Mouse (Mus musculus) left cerebral cortex, adult 8-10 months (tissue): ENCODE results near the gene Cib3. TPM values are rescaled to one million over a fixed set of nuclear protein-coding genes. Genes with fewer than 3 reads are reported as not detected.
A peak's percentile ranks its signal among the peaks of the same experiment; 100 is the strongest.

ENCODE experiments used
- DNase-seq, 2 experiments: peaks; one replicate each; pipeline ENCODE4 v3.0.0; 2022; ENCODE audit warnings: low spot score in 2 of 2
- total RNA-seq, 4 experiments: library from RNA; stranded (reverse); gene quantifications; 2 replicates each; pipeline ENCODE4 v1.2.4; 2022

Gene Cib3
- not detected for total RNA-seq

DNA sequence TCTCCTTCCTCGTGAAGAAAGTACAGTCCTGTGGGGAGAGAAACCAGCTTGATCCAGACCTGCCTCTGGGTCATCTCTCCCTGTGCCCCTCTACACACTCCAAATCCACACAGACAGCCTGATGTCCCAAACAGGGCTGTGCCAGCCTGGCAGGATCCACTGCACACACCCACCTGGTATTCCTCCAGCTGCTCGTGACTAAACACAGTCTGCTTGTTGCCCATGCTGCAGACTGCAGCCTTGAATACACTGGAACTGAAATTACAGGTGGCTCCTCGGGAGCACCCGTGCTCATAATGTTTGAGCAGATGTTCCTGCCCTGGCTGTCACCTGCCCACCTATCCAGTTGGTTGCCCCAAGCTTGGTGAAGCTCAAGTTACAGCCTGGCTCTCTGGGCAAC lies at the start of gene Cib3:
Gene Cib3, minus strand, starts transcription at position 87 of the 400 bp plus-strand sequence.
- DNase-seq, result peak in 1 of 2 experiments; percentile 22

DNA sequence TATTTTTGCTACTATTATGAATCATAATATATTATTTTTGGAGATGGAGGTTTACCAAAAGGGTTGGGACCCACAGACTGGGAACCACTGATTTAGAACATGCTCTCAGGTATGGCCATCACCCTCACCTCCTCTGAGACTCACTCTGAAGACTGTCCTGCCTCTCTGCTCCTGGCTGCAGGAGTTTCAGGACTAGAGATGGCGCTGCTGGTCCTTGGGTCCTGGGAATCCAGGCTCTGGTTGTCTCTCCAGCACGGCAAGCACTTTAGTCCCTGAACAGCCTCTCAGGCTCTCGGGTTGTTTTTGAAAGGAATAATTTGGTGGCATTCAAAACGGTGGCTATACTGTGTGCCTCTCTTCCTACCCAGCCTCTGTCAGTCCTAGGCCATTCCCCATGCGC lies 49.2 kb upstream of the Cib3 start:
- no peak for DNase-seq

GRCm38 (mm10) chr8:72261431-72261830 lies 48.8 kb upstream of the Cib3 start:
- no peak for DNase-seq

DNA sequence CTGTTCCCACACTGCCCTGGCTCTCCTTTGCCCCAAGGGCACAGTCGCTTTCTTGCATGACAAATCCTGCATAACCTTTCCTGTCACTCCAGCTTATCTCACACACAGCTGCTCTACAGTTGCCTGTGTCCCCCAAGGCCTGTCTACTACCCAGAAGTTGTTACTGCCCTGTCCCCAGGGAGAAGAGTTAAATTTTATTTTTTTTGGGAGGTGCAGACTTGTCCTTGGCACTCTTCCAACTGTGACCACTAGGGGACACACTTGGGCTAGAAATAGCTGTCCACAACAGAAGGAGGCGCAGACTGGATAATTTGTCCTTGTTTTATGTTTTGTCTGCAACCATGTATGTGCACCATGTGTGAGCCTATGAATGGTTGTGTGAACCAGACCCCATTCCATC lies 48.4 kb upstream of the Cib3 start:
- DNase-seq, result no peak

- DNase-seq, result no peak
Observed at GRCm38 (mm10) chr8:72260585-72260984, 47.9 kb upstream of the Cib3 start.

DNA sequence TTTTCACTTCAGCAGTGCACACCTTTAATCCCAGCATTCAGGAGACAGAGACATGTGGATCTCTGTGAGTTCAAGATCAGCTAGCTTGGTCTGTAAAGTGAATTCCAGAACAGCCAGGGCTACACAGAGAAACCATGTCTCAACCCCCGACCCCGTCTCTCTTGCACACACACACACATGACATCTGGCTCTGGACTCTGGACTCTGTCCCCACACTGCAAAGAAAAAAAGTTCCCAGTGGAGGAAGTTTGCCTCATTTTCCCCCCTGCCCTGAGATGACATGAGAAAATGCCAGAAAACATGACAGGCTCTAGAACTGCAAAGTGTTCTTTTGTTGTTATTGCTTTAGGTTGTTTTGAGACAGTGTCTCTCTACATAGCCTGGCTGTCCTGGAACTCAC lies 47.2 kb upstream of the Cib3 start:
- no peak for DNase-seq

DNA sequence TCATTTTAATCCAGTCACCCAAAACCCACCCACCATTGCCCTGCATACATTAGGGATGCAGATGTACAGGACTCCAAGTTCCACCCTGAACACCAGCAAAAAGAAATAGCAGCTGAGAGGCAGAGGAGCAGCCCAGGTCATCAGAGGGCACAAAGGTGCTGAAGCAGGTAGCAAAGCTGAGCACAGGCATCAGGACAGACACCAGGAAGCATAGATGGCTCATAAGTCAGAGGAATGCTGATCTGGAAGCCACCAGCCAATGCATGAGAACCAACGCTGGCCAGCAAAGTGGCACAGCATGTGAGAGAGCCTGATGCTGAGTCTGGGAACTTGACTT lies 45.2 kb upstream of the Cib3 start:
- no peak for DNase-seq

GRCm38 (mm10) chr8:72257171-72257901 lies 44.7 kb upstream of the Cib3 start:
- DNase-seq, result no peak

- no peak for DNase-seq
Observed at GRCm38 (mm10) chr8:72244610-72245009, 32.0 kb upstream of the Cib3 start.

- DNase-seq, result no peak
Observed at GRCm38 (mm10) chr8:72242226-72242625, 29.6 kb upstream of the Cib3 start.

DNA sequence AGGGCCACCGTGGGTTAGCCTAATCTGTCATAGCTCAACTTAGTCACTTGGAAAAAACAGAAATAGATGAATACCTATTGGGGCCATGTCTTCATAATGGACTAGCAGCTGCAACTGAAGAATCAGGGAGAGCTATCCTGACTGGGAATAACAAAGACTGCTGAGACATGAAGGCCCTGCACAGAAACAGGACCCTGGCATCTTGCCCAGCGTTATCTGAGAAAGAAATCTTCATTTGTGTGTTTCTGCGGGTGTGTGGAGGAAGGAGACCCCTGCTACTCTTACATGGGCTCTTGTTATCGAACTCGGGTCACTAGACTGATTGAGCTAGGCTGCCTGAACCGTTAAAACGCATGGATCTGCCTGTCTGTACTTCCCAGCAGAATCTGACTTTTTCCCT lies 28.3 kb upstream of the Cib3 start:
- no peak for DNase-seq

GRCm38 (mm10) chr8:72240403-72240763 lies 27.7 kb upstream of the Cib3 start:
- DNase-seq, result no peak

DNA sequence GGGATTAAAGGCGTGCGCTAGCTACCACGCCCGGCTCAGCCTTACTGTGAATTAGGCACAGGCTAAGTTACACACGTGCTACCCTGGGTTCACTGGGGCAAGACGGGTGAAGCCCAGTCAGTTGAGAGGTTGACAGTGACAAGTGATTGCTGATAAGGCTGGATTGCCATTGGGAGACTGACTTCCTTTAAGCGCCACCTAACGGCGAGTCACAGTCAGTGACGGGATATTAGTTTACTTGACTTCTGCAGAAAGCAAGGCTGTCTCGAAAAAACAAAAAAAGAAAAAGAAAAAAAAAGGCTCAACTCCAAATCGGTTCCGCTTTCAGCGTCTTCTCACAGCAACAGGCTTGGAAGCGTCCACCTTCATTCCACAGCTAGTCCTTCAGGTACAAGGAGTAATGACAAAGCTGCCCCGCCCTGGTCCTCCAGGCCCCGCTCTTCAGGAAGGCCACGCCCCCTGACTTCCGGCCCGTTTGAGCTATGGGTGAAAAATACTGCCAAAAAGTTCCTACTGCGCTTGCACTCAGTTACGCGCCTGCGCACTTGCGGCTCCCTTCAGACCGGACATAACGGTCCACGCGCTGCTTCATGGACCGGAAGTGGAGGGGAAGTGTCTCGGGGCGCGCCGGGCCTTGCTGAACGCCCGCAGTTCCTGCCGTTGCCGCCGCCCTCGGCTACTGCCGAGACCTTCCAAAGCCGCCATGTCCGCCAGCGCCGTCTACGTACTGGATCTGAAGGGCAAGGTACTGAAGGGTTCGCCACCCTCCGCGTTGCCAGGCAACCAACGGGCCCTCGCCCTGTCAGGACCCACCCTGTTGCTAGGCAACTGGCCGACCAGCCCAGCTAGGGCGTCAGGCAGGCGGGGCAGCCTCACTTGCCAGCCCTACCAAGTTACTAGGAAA lies 27.1 kb upstream of the Cib3 start, which contains the start of gene Ap1m1:
Gene Ap1m1, plus strand, starts transcription at position 520 of the 904 bp plus-strand sequence.
- peak; percentile 93 to 98 for DNase-seq

DNA sequence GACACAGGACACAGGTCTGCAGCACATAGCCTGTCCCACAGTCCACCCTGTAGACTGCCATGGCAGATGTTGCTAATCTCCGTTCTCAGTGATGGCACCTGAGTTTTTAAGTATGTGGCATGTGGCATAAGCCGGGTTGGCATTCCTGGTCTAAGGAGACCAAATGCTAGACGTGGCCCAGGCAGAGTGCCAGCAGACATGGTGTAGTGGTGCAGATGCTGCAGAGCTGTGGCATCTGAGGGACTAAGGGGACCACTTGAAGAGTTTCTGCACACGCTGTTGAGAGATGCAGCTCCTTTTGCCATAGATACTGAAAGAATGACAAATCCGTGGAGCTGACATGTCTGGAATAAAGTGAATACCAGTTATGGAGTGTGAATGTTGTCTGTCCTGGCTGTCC lies 10.0 kb upstream of the Cib3 start:
- DNase-seq, result no peak

DNA sequence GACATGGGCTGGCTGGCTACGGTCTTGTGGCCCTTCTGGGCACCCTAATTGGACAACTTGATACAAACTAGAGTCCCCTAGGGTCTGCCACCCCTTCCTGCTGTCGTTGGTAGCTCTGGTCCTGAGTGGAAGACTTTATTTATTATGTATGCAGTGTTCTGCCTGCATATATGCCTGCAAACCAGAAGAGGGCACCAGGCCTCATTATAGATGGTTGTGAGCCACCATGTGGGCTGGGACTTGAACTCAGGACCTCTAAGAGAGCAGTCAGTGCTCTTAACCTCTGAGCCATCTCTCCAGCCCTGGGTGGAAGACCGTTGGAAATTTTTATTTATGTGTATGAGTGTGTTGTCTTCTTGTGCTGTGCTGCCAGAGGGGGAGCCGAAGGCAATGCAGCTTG lies 8.1 kb upstream of the Cib3 start:
- DNase-seq, result no peak

DNA sequence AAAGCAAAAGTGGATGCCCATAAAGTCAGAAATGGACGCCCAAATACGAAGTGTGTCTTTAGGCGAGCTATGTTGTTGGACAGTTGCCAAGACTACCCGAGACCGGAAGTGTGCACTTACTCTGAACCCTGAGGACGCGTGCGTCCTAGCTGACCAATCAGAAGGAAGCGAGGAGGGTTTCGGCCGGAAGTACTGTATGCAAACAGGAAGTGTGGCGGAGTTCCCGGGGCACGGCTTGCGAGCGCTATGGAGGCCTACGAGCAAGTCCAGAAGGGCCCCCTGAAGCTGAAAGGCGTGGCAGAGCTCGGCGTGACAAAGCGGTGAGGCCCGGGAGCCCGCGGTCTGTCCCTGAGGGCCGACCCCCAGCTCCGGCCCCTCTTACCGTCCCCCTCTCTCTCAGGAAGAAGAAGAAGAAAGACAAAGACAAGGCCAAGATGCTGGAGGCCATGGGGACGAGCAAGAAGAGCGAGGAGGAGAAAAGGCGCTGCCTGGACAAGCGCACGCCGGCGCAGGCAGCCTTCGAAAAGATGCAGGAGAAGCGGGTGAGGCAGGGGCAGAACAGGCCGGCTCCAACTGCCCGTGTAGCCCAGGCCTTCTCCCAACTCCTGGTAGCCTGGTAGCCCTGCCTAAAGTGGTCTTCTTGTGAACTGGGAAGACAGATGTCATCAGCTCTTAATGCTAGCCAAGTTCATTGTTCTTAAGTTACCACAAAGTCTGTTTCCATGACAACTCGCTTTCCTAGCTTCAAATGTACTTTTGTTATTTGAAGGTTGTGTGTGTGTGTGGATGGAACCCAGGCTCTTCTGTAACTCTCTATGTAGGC lies 7.1 kb upstream of the Cib3 start, which contains the start of gene Fam32a:
Gene Fam32a, plus strand, starts transcription at position 190 of the 823 bp plus-strand sequence.
- DNase-seq, result peak; percentile 59 to 91

DNA sequence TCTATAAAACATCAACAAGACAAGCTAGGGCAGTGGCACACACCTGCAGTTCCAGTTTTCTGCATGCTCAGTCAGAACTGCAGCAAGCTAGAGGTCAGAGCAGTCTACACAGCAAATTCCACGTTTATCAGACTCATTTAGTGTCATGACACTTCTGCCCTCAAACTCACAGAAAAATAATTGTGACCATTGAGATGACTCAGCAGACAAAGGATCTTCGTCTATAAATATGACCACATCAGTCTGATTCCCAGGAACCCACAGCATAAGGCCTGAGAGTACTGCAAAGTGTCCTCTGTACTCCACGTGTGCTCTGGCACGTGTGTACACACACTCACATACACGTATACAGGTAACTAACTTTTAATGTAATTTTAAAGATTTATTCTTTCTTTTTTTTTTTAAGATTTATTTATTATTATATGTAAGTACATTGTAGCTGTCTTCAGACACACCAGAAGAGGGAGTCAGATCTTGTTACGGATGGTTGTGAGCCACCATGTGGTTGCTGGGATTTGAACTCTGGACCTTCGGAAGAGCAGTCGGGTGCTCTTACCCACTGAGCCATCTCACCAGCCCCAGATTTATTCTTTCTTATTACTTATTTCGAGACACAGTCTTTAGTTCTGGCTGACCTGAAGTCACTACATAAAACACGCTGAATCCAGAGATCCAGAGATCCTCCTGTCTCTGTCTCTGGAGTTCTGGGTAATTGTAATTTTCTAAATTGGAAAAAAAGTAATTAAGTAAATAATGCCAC lies 6.3 kb upstream of the Cib3 start:
- DNase-seq, result no peak

GRCm38 (mm10) chr8:72215871-72216270 lies 3.2 kb upstream of the Cib3 start:
- DNase-seq, result no peak

GRCm38 (mm10) chr8:72215060-72215459 lies 2.4 kb upstream of the Cib3 start:
- no peak for DNase-seq

DNA sequence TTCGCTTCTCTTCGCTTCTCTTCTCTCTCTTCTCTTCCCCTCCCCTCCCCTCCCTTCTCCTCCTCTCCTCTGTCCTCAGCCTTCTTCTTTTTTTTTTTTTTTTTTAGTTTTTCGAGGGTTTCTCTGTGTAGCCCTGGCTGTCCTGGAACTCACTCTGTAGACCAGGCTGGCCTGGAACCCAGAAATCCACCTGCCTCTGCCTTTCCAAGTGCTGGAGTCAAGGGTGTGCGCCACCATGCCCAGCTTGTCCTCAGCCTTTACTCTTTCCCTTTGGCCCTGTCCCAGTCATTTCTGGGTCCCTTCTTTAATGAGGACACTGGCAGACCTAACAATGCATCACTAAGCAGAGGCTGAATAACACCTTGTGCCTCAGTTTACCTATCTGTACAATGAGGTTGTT lies 899 bp upstream of the Cib3 start, which contains the start of gene Gm11034:
Gene Gm11034, minus strand, starts transcription at position 101 of the 400 bp plus-strand sequence.
- DNase-seq, result no peak

- no peak for DNase-seq
Observed at GRCm38 (mm10) chr8:72211846-72212245, 791 bp downstream of the Cib3 start.
